Mouse (Mus musculus) cerebellum, postnatal 25 days (tissue): ENCODE results near the gene Ablim2.

ENCODE experiments used
- DNase-seq, 2 experiments: peaks; one replicate each; pipeline ENCODE4 v3.0.0; 2021; ENCODE audit warnings: mixed read lengths in 2 of 2

Ablim2 gene

DNA sequence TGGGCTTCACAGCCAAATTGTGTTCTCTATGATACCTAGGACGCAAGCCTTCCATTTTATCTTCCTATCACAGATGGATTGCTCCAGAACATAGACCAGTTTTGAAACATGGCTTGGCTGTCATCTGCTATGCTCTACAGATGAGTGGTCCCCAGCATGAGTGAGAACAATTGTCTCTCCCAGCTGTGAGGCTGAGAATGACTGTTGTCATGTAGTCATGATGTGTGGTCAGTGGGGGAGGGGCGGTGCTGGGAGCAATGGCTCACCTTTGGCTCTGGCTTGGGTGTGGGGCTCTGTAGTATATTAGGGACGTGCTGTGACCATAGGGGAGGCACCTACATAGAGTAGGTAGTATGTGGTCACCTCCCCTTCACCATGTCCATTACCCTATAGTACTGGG is 60.2 kb downstream of the Ablim2 start:
- no peak for DNase-seq

DNA sequence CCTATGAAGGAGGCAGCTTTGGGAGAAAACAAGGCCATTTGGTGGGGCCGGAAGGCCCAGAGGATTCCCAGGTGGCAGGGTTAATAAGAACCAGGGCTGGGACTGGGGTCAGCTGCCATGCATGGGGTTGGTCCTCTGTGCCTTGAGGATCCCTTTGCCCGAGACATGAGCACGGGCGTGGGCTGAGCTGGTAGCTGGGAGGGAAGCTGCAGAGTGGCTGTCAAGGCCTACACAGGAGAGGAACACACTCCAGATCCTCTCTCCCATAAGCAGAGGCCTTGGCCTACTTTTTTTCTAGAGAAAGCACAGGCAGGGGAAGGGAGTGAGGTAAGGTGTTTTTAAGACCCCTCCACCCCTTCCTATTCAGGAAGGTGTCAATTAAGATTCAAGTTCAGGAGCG is 65.0 kb downstream of the Ablim2 start:
- DNase-seq: no peak

DNA sequence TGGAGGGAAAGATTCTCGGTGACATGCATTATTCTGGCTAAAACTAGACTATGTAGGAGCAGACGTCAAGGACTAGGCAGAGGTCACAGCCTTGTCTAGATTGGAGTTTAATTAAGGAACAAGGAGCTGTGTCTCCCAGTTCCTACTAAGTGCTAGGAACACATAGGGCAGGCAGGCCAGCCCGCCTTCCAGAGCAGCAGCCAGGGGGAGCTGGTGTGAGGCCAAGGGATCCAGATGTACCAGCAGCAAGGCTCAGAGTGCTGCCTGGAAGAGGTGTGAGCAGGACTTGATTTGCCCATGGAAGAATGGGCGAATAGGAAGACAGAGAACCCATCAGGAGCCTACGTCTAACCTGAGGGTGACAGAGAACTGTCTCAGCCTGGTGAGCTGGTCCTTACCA is 68.8 kb downstream of the Ablim2 start:
- no peak for DNase-seq

DNA sequence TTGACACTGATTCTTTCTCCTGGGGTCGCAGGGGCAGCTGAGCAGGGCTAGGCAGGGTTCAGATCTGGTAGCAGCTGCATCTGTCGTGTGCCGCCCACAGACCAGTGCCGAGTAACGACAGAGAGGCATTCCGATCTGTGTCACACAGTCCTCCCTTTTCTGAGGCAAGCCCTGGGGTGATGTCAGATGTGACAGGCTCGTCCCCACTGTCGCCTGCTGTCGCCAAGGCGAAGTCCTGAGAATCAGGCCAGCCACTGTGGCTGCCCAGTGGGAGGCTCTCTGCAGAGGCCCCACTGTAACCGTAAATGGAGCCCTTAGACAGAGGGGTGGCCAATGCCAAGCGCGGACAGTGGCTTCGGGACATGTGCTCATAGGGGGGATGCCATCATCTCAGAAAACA is 69.4 kb downstream of the Ablim2 start:
- DNase-seq: peak; percentile 37 to 47

DNA sequence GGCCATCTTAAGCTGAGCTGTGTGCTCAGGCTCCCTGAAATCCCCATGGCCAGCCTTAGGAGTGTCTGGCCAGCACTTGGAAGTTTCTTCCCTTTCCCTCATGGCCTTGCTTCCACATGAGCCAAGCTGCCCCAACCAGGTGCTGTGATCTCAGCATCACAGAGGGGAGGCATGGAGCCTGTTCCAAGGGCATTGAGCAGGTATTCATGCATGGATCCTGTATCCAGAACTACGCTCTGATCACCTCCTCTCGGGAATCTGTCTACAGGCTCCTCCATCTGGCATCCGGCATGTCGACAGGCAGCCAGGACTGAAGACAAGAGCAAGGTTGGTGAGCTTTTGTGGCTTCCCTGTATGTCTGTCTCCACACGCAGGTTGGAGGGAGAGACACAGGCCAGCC is 70.2 kb downstream of the Ablim2 start:
- DNase-seq: peak in 1 of 2 experiments; percentile 57

DNA sequence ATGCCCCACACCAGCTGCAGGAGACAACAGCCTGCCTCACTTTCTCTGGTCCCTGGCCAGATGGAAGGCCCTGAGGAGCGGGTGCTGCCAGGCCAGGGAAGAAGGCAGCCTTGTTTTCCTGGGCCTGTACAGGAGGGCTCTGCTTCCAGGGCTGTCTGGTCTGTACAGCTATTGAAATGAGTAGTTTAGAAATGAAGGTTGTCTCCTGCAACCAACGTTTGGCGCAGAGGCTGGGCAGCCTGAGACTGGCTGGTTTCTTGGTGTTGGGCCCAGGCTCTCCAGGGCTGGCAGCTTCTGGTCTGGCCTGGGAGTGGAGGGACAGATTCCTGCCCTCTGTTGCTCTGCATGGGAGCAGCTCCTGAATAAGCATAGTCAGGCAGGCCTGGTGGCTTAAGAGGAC is 72.4 kb downstream of the Ablim2 start:
- DNase-seq: peak; percentile 73 to 78

DNA sequence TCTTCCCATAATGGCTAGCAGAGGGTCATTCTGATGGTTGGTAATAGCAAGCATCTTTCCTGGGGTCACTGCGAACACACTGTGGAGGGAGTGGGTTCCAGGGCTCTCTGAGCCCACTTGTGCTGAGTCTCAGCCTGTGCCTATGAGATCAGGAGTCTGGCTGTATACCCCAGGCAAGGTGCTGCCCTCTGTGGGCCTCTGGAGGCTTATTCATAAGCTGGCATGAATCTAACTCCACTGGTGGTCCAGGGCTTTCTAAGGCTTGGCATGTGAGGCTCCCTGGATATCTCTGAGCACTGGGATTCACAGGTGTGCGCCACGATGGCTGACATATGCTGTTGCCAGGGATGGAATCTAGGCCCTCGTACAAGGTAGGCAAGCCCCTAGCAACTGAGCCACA is 76.2 kb downstream of the Ablim2 start:
- no peak for DNase-seq

DNA sequence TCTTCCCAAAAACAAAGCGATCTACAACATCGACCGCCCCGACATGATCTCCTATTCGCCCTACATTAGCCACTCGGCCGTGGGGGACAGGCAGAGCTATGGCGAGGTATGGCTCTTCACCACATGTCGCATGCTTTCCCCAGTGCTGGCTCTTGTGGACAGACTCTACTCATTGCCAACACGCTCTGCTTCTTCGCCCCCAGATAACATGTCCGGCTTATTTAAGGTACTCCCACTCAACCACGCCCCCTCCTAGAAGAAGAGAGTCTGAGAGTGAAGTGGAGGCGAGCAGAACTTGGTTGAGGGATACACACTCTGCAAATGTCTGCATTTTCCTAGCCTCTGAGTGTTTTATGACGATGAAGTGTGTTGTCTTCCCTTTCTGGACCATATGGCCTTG is 79.3 kb downstream of the Ablim2 start:
- DNase-seq: no peak

DNA sequence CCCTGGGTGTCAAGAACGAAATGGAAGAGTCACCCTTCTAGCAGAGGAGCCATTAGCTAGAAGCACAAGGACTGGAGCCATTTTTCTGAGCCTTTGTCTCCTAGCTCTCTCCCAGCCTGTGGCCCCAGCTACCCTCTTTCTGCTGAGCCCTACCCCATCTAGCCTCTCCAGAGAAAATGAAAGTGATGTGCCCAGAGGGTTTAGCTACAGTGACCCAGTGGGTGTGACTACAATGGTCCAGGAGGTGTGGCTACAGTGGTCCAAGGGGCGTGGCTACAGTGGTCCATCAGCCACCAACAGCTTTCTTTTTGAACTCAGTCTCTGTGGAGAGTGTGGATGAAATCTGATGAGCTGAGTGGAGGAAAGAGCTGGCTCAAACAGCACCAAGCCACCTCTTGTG is 81.6 kb downstream of the Ablim2 start:
- no peak for DNase-seq

DNA sequence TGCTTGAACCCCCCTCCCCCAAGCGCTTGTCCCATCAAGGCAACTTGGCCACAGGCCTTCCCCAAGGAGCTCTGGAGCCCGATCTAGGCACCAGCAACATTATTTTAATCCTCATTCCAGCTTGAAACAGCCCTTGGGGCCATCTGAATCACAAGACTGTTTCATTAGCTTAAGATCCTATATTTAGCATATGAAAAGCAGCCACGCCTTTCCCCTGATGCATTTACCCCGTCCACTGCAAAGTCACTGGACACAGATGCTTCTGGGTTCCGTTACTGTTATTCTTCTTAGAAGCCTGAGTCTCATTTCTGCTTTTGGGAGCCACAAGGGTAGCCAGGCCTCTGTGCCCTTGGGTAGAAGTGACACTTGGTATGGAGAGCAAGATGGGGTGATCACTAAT is 93.8 kb downstream of the Ablim2 start:
- no peak for DNase-seq

DNA sequence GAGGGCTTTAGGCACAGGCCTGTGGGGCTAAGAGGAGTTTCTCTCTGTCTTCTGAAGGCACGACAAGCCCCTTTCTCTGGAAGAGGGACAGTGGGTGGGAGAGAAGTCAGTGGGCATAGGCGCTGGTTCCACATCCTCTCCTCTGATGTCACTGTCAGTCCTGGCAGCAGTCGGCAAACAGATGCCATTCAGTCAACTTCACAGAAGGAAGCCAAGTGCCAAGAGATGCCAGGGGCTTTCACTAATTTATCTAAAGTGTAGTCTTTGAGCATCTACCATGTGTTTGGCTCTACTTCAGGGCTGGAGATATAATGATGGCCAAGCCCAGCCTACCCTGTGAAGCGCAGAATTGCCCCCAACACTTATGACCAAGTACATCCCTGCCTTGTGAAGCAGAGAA is 95.8 kb downstream of the Ablim2 start:
- no peak for DNase-seq

DNA sequence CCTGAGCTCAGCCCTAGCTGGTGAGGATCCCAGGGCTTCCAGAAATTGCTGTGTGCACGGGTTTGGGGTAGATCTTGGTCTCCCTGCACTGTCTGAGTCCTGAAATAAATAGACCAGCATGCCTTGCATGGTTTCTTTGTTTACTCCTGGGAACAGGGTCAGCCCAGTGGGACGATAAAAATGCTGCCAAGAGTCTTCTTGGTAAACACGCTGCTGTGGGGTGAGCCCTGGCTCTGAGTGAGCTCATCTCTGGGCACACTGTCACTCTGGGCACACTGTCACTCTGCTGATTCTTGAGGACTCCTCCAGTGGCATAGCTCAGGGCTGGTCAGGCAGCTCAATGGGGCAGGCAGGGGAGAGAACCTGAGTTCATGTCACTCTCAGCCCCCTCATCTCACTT is 98.6 kb downstream of the Ablim2 start:
- DNase-seq: peak; percentile 34 to 37

DNA sequence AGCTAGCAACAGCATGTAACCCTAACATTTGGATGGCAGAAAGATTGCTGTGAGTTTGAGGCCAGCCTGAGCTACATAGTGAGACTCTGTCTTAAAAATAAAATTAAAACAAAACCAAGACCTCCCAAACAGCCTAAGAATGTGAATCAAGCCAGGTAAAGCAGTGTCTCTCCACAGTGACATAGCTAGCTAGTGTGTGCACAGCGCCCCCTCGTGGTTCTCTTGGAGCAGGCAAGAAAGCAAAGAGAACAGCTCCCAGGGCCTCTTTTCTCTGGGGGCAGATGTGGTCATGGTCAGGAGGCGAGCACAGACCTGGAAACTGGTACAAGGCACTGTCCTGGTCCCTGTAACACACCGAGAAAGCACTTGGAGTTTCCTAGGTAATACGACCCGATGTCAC is 100.4 kb downstream of the Ablim2 start:
- peak; percentile 73 to 86 for DNase-seq

DNA sequence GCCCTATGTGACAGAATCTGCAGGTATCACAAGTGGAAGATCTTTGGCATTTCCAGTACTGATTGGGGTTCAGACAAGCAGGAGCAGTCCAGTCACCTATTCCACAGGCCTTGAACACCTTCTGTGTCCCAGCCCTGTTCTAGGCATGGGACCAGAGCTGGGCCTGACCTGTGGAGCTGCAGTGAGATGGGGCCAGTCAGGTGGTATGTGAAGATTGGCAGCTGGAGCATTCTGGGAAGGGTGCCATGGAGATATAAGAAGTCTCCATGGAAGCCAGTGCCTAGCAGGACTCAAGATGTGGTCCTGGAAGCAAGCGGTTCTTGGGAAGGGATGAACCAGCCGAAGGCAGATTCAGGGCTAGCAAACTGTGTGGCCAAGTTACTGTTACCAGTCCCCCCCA is 103.8 kb downstream of the Ablim2 start:
- DNase-seq: no peak

DNA sequence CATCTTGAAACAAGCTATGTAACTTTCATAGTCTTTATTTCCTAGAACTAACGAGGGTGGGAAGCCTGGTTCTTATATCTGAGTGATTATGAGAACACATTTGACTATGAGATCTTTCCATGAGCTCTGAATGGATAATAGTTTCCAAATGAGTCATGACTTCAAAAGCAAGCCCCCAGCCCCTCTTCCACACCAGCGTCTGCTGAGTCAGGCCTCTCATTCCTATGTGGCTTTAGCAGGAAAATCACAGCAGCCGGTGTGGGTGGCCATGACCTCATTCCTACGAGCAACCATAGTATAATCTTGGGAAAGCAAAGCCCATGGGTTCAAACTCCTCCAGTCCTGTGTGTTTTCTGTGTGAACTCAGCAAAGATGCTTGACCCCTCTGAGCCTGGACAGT is 112.3 kb downstream of the Ablim2 start:
- DNase-seq: no peak

DNA sequence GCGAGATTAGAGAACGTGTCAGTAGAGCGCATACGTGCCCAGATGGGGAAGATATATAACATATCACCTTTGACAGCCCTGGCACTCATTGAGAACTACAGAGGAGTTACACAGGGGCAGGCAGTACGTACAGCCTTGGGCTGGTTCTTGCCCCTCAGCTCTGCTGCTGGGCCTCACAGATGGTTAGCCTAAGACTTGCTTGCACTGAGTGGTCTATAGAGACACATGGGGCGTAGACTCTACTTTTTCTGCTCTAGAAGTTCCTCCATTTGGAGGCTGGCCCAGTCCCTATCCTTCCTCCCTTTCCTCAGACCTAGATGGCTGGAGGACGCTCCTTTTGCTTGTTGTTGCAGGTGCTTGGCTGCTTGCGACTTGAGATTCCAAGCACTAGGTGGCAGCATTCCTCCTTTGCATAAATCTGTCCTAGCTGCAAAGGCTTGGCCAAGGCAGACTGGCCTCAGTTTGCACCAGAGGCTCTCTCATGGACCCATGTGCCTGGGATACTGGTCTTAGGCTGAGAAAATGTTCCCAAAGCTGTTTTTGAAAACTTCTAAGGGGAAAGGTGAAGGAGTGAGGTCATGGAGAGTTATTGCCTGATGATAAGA is 112.8 kb downstream of the Ablim2 start:
- DNase-seq: peak; percentile 74 to 81

DNA sequence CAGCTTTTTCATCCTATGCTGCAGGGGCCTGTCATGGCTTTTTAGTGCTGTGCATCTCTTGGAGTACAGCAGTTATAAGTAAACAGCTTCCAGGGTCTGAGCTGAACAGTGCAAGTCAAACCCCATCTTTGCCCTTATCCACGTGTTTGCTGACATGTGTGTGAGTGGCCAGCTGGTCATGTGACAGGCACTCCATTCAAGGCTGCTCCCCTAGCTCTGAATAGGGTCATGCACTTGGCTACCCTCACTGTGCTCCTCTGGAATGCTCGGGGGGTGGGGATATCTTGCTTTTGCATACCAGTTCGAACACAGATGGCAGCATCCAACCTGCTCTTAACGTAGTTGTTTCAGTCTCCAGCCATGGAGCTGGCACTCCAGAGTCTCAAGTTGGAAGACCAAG is 115.7 kb downstream of the Ablim2 start:
- no peak for DNase-seq

DNA sequence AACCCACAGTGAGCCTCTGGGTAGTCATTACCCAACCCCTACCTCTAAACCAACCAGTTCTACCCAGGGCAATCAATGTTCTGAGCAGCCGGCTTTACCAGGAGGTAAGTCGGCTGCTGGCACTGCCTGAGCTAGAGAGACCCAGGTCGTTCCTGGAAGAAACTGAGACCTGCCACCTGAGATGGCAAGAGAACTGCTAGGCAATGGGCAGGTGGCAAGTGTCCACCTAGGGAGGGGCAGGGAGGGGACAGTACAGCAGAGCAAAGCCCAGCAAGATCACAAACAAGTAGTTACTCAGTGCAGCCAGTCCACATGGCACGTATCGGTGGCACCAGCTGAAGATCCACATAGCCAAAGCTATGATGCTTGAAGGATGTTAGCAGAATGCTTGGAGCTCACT is 118.6 kb downstream of the Ablim2 start:
- DNase-seq: no peak

DNA sequence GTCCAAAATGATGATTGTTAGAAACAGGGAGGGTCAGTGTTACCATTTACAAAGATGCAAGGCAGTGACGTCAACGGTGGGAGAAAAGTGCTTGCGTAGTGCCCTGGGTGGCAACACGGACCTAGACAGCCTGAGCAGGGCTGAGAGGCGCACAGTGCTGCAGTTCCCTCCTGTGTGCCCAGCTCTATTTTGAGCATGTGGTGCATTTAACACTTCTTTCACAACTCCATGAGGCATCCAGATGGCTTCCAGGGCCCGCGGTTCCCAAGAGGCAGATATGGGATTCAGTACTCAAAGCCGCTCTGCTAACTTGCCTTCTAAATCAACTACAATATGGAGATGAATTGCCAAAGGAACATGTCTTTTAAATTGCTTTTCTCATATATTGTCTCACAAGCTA is 121.5 kb downstream of the Ablim2 start:
- no peak for DNase-seq

DNA sequence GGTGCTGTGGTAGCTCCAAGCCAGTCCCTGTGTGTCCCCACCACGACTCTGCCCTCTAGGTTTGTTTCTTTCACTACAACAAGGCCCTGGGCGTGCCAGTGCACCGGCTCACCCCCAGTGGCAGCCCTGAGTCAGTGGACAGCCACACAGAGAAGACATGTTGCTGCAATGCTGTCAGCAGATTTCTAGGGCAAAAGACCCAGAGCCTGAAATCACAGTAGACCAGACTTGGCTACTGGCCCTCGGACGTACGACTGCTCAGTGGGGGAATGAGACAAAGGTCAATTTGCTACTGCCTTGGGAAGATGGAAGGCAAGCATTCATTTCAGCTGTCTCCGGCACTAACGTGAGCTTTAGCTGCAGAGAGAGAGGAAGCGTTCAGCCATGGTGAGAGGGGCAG is 124.7 kb downstream of the Ablim2 start:
- no peak for DNase-seq

DNA sequence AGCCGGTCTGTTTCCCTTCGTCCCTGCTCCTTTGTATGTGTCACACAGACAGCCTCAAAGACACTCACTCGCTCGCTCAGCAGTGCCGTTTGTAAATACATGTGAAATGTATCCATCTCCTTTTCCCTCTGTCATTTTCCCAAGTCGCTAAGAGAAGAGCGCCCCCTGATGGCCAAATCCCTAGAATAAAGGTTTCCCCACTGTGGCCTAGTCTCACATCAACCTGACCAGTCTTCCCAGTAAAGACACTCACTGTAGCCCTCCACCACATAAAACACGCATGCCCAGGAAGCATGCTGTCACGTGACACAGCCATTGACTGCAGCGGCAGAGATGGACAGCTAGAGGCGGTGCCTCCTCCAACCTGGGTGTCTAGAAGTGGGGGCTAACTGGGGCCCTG is 126.6 kb downstream of the Ablim2 start:
- peak; percentile 31 to 61 for DNase-seq

DNA sequence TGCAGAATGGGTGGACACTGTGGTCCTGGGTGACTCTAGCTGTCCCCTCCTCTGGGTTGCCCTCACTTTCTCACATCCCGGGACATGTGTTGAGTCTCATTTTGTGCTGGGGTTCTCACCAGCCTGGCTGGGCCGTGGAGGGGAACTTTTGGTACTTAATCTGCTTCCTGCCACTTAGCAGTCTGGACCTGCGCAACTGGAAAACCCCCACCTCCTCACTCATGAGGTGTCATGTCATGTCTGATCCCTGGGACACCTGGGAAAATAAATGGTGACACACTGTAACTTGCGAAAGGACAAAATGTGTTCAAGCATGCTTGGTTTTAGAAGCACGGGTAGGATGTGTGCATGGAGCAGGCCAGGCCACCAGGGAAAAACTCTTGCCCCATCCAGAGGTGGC is 127.0 kb downstream of the Ablim2 start:
- no peak for DNase-seq

DNA sequence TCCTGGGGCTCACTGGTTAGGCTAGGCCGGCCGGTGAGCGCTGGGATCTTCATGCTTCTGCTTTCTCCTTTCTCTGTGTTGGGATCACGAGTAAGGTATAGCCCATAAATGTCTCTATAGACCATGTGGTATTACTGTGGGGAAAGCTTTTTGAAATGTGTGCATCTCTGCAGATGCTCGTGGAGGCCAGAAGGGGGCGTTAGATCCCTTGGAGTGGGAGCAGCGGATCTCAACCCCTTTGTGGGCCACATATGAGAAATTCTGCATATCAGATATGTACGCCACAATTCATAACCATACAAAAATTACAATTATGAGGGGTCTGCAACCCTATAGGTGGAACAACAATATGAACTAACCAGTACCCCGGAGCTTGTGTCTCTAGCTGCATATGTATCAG is 131.3 kb downstream of the Ablim2 start:
- no peak for DNase-seq

DNA sequence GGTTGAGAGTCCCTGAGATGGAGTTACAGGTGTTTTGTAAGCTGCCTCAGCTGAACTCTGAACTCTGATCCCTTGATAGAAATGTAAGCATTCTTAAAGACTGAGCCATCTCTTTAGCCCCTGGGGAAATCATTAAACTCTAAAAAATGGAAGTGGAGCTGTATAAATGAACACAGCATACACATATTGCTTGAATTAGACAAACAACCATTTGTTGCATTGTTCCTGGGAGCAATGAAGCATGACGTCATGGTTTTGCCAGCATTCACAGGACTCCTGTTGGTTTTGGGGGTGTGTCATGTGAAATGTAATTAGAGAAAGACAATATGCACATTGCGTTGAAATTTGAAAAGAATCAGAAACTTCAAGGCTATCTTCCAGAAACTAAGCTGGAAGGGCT is 132.0 kb downstream of the Ablim2 start:
- no peak for DNase-seq

DNA sequence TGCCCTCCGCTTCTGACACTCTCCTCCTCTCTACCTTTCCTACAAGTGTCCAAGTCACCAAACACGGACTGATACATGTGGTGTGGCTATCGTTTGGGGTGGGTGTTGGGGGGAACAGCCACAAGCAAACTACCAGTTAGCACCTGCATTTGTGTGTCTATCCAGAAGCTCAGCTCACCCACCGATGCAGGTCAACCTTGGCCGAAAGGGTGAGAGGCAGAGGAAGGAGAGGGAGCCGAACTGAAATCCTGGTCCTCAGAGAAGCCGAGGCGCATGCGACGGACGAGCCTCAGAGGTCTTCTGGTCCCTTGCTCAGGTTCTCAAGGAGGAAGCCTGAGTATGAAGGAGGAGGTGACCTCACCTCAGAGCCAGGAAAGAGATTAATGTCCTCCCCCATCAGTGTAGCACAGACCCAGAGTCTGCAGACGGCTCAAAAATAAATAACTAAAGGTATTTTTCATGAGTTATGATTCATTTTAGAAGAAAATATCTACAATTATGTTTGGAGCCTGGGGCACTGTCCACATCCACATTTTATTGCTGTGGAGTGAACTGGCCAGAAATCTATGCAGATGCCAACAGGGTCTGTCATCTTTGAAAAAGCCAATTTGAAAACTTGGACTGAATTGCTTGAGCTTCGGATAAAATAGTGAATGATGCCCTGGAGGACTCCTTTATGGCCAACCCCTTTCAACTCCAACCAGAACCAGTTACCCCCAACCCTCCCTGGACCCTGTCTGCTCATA is 133.5 kb downstream of the Ablim2 start:
- DNase-seq: no peak
